Mouse (Mus musculus): ENCODE data around the gene Maml3. TPM values are rescaled to one million over a fixed set of nuclear protein-coding genes. Genes with fewer than 3 reads are reported as not detected.

Maml3 gene
- polyA plus RNA-seq, 1 experiment from 2014 or later, result 0.69 TPM

- H3K27me3 ChIP-seq, result no peaks in the 10 kb centered on the region
- H3K27ac ChIP-seq, result no peak overlapping the region
- H3K9ac ChIP-seq, result no peak overlapping the region
- H3K4me1 ChIP-seq (replicated peaks), result peaks cover 9% of the 10 kb centered on the region; the same call in 1 of the 2 replicates
- H3K4me3 ChIP-seq (replicated peaks), result no peak overlapping the region
- ATAC-seq (ENCODE audit: low read depth) (no peak), DNase-seq (no peak)
- WGBS (ENCODE audit: insufficient replicate concordance), result 75% methylated on average over 11 of the region's 11 CpGs
- H3K36me3 ChIP-seq, result no peaks in the 10 kb centered on the region
- H3K9me3 ChIP-seq (replicated peaks), result no peaks in the 10 kb centered on the region
- H3K4me2 ChIP-seq, result no peak overlapping the region
Observed at GRCm38 (mm10) chr3:52062389-52063260, 42.3 kb downstream of the Maml3 start.

GRCm38 (mm10) chr3:52061472-52062388 lies 43.1 kb downstream of the Maml3 start:
- Histone ChIP-seq H3K9me3 (replicated peaks) (no peaks in the 10 kb centered on the region), H3K4me3 (replicated peaks) (no peak overlapping the region), H3K27me3 (no peaks in the 10 kb centered on the region), H3K9ac (no peak overlapping the region), H3K27ac (no peak overlapping the region), H3K4me1 (replicated peaks) (peaks cover 9% of the 10 kb centered on the region; the same call in 1 of the 2 replicates), H3K36me3 (no peaks in the 10 kb centered on the region), H3K4me2 (no peak overlapping the region)
- DNase-seq (no peak), ATAC-seq (ENCODE audit: low read depth) (no peak)
- 66% methylated on average over 8 of the region's 8 CpGs for WGBS (ENCODE audit: insufficient replicate concordance)

GRCm38 (mm10) chr3:52060886-52061285 lies 44.0 kb downstream of the Maml3 start:
- ATAC-seq (ENCODE audit: low read depth), result no peak
- H3K4me1 ChIP-seq (replicated peaks), result peaks cover under 1% of the 10 kb centered on the region; the same call in 1 of the 2 replicates
- H3K9me3 ChIP-seq (replicated peaks), result no peaks in the 10 kb centered on the region
- WGBS (ENCODE audit: insufficient replicate concordance), result 81% methylated on average over 7 of the region's 7 CpGs
- no peak overlapping the region for H3K4me2 ChIP-seq
- H3K9ac ChIP-seq, result no peak overlapping the region
- H3K36me3 ChIP-seq, result no peaks in the 10 kb centered on the region
- no peaks in the 10 kb centered on the region for H3K27me3 ChIP-seq
- H3K4me3 ChIP-seq (replicated peaks), result no peak overlapping the region
- DNase-seq, result no peak
- no peak overlapping the region for H3K27ac ChIP-seq

- no peaks in the 10 kb centered on the region for H3K9me3 ChIP-seq (replicated peaks)
- ATAC-seq (ENCODE audit: low read depth) (no peak), DNase-seq (no peak)
- H3K4me2 ChIP-seq, result no peak overlapping the region
- 51% methylated on average over 2 of the region's 2 CpGs for WGBS (ENCODE audit: insufficient replicate concordance)
- no peak overlapping the region for H3K27ac ChIP-seq
- 0 out of 2 replicates have a peak, but pooled peaks cover 3% of the 10 kb centered on the region for H3K36me3 ChIP-seq
- H3K4me3 ChIP-seq (replicated peaks), result no peak overlapping the region
- peaks cover 10% of the 10 kb centered on the region for H3K4me1 ChIP-seq (replicated peaks)
- no peak overlapping the region for H3K9ac ChIP-seq
- no peaks in the 10 kb centered on the region for H3K27me3 ChIP-seq
Observed at GRCm38 (mm10) chr3:52051801-52052200, 53.1 kb downstream of the Maml3 start.

GRCm38 (mm10) chr3:52048082-52048481 lies 56.8 kb downstream of the Maml3 start:
- no peak overlapping the region for H3K4me2 ChIP-seq
- DNase-seq (no peak), ATAC-seq (ENCODE audit: low read depth) (no peak)
- no peak overlapping the region for H3K27ac ChIP-seq
- WGBS (ENCODE audit: insufficient replicate concordance), result 58% methylated on average over 14 of the region's 14 CpGs
- H3K27me3 ChIP-seq, result no peaks in the 10 kb centered on the region
- H3K36me3 ChIP-seq, result 0 out of 2 replicates have a peak, but pooled peaks cover 3% of the 10 kb centered on the region
- no peaks in the 10 kb centered on the region for H3K9me3 ChIP-seq (replicated peaks)
- H3K4me3 ChIP-seq (replicated peaks), result no peak overlapping the region
- H3K9ac ChIP-seq, result no peak overlapping the region
- peaks cover 45% of the 10 kb centered on the region for H3K4me1 ChIP-seq (replicated peaks)

GRCm38 (mm10) chr3:52047537-52047936 lies 57.3 kb downstream of the Maml3 start:
- peak overlapping the region; percentile 45 for H3K4me3 ChIP-seq (replicated peaks)
- no peaks in the 10 kb centered on the region for H3K9me3 ChIP-seq (replicated peaks)
- DNase-seq (no peak), ATAC-seq (ENCODE audit: low read depth) (no peak)
- 0 out of 2 replicates have a peak, but pooled peaks cover 3% of the 10 kb centered on the region for H3K36me3 ChIP-seq
- H3K4me2 ChIP-seq, result peak overlapping the region; percentile 58
- no peaks in the 10 kb centered on the region for H3K27me3 ChIP-seq
- H3K4me1 ChIP-seq (replicated peaks), result peaks cover 45% of the 10 kb centered on the region
- H3K9ac ChIP-seq, result no peak overlapping the region
- WGBS (ENCODE audit: insufficient replicate concordance), result 66% methylated on average over 8 of the region's 8 CpGs
- H3K27ac ChIP-seq, result peak overlapping the region; percentile 18; the same call in 1 of the 2 replicates

GRCm38 (mm10) chr3:52046895-52047372 lies 57.9 kb downstream of the Maml3 start:
- DNase-seq, result peak; percentile 66
- peak; percentile 76 for ATAC-seq (ENCODE audit: low read depth)
- H3K9me3 ChIP-seq (replicated peaks), result no peaks in the 10 kb centered on the region
- peak overlapping the region; percentile 58 for H3K4me2 ChIP-seq
- peak overlapping the region; percentile 78 for H3K27ac ChIP-seq
- H3K36me3 ChIP-seq, result 0 out of 2 replicates have a peak, but pooled peaks cover 3% of the 10 kb centered on the region
- H3K9ac ChIP-seq, result peak overlapping the region; percentile 49
- no peaks in the 10 kb centered on the region for H3K27me3 ChIP-seq
- WGBS (ENCODE audit: insufficient replicate concordance), result under 1% methylated on average over 13 of the region's 13 CpGs
- H3K4me3 ChIP-seq (replicated peaks), result peak overlapping the region; percentile 45
- H3K4me1 ChIP-seq (replicated peaks), result peaks cover 45% of the 10 kb centered on the region

GRCm38 (mm10) chr3:52046027-52046700 lies 58.7 kb downstream of the Maml3 start:
- Histone ChIP-seq H3K9ac (peak overlapping the region; percentile 49), H3K4me1 (replicated peaks) (peaks cover 45% of the 10 kb centered on the region), H3K4me2 (peak overlapping the region; percentile 58), H3K36me3 (0 out of 2 replicates have a peak, but pooled peaks cover under 1% of the 10 kb centered on the region), H3K27ac (peak overlapping the region; percentile 78), H3K4me3 (replicated peaks) (peak overlapping the region; percentile 45), H3K27me3 (no peaks in the 10 kb centered on the region), H3K9me3 (replicated peaks) (no peaks in the 10 kb centered on the region)
- ATAC-seq (ENCODE audit: low read depth) (peak; percentile 70), DNase-seq (peak; percentile 21)
- WGBS (ENCODE audit: insufficient replicate concordance), result 29% methylated on average over 20 of the region's 20 CpGs

- H3K27ac ChIP-seq, result peak overlapping the region; percentile 78; the same call in 1 of the 2 replicates
- no peaks in the 10 kb centered on the region for H3K27me3 ChIP-seq
- WGBS (ENCODE audit: insufficient replicate concordance), result 25% methylated on average over 6 of the region's 6 CpGs
- 0 out of 2 replicates have a peak overlapping the region, but pooled peaks have one; percentile 45 for H3K4me3 ChIP-seq (replicated peaks)
- peaks cover 45% of the 10 kb centered on the region for H3K4me1 ChIP-seq (replicated peaks)
- H3K9ac ChIP-seq, result peak overlapping the region; percentile 49; the same call in 1 of the 2 replicates
- H3K9me3 ChIP-seq (replicated peaks), result no peaks in the 10 kb centered on the region
- DNase-seq (no peak), ATAC-seq (ENCODE audit: low read depth) (no peak)
- no peaks in the 10 kb centered on the region for H3K36me3 ChIP-seq
- H3K4me2 ChIP-seq, result peak overlapping the region; percentile 58
Observed at GRCm38 (mm10) chr3:52045221-52045641, 59.6 kb downstream of the Maml3 start.

GRCm38 (mm10) chr3:52044651-52045050 lies 60.2 kb downstream of the Maml3 start:
- Histone ChIP-seq H3K4me2 (peak overlapping the region; percentile 58), H3K36me3 (no peaks in the 10 kb centered on the region), H3K27me3 (no peaks in the 10 kb centered on the region), H3K4me1 (replicated peaks) (peaks cover 45% of the 10 kb centered on the region), H3K9ac (peak overlapping the region; percentile 43; the same call in 1 of the 2 replicates), H3K9me3 (replicated peaks) (no peaks in the 10 kb centered on the region), H3K4me3 (replicated peaks) (0 out of 2 replicates have a peak overlapping the region, but pooled peaks have one; percentile 12), H3K27ac (peak overlapping the region; percentile 45)
- ATAC-seq (ENCODE audit: low read depth) (no peak), DNase-seq (no peak)
- 39% methylated on average over 14 of the region's 14 CpGs for WGBS (ENCODE audit: insufficient replicate concordance)
